Mouse (Mus musculus) liver, adult 2 months (tissue): ENCODE measurements at regions not wholly inside any gene's neighbourhood (a gene's known extent, or its start where the extent isn't known, plus 50 kb on each side); places are given as distances from the start of the nearest gene placed in this dataset.

Experiments
- DNase-seq: peaks from one replicate; pipeline ENCODE4 v3.0.0-alpha.2; 2011; ENCODE audit warnings: low read depth, low spot score; ENCODE audit errors: extremely low read depth
- H3K27ac ChIP-seq: fragments of 200-500 bp; replicated peaks from 2 replicates; pipeline ENCODE4 v1.5.1; 2012; ENCODE audit warnings: low read depth, mild to moderate bottlenecking, control low read depth, inconsistent platforms, low read length; ENCODE audit not compliant: insufficient read depth
- H3K27me3 ChIP-seq: fragments of 200-500 bp; 2 replicates; pipeline ENCODE4 v1.6.1; 2012; ENCODE audit warnings: mild to moderate bottlenecking, moderate library complexity, low read length, inconsistent platforms; ENCODE audit not compliant: control insufficient read depth, insufficient read depth
- H3K36me3 ChIP-seq: fragments of 200-500 bp; 2 replicates; pipeline ENCODE4 v1.6.1; 2012; ENCODE audit warnings: low read length, inconsistent platforms; ENCODE audit not compliant: control insufficient read depth, insufficient read depth
- H3K4me1 ChIP-seq: fragments of 200-500 bp; 2 replicates; pipeline ENCODE4 v1.6.1; 2011; ENCODE audit warnings: low read length; ENCODE audit not compliant: control insufficient read depth, insufficient read depth
- H3K4me3 ChIP-seq: fragments of 200-500 bp; 2 replicates; pipeline ENCODE4 v1.5.1; 2011; ENCODE audit warnings: low read depth, mild to moderate bottlenecking, control low read depth, low read length, moderate library complexity; ENCODE audit not compliant: insufficient read depth
- H3K79me2 ChIP-seq: fragments of 200-500 bp; 2 replicates; pipeline ENCODE4 v1.6.1; 2012; ENCODE audit warnings: inconsistent platforms, mild to moderate bottlenecking, low read length, moderate library complexity; ENCODE audit not compliant: control insufficient read depth, insufficient read depth
- H3K9ac ChIP-seq: fragments of 200-500 bp; 2 replicates; pipeline ENCODE4 v1.6.1; 2012; ENCODE audit warnings: low read depth, mild to moderate bottlenecking, control low read depth, inconsistent platforms, low read length
- CTCF ChIP-seq: fragments of 200-500 bp; IDR thresholded peaks from 2 replicates; pipeline ENCODE4 v1.5.1; 2011; ENCODE audit warnings: low read depth, low read length, control low read depth
- POLR2A ChIP-seq: fragments of 200-500 bp; IDR thresholded peaks from 2 replicates; pipeline ENCODE4 v1.6.1; 2011; ENCODE audit warnings: low read length, control low read depth; ENCODE audit not compliant: insufficient read depth; ENCODE audit errors: extremely low read depth
- WGBS: fragments of 180-500 bp; shearing (Covaris S2); methylation state at CpG from one replicate; pipeline ENCODE4 v1.1.7; 2018; 5-methylcytosine and 5-hydroxymethylcytosine counted together

DNA sequence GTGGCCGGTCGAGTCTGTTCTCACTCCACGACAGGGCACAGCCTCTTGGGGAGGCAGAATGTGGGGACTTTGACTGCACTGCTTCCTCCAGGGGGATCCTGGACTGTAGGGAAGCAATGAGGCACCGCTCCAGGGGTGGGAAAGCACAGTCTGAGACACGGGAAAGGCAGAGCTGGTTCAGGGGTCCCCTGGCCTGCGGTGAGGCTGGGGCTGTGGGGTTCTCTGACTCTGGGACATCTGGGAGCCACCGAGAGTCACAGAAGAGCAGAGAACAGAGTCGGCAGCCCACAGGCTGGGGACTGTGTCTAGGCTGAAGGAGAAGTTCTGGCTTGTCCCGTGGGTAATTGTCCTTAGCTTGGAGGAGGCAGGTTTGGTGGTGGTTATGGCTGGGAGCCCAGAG is 131.9 kb upstream of the Car8 start:
- H3K4me1 ChIP-seq: peaks cover 2% of the 10 kb centered on the region; the same call in 1 of the 2 replicates
- 82% methylated on average over 9 of the region's 9 CpGs for WGBS
- TF ChIP-seq POLR2A: no peak
- no peak for TF ChIP-seq CTCF
- H3K27ac ChIP-seq: no peak overlapping the region
- no peaks in the 10 kb centered on the region for H3K79me2 ChIP-seq
- H3K27me3 ChIP-seq: no peaks in the 10 kb centered on the region
- no peak overlapping the region for H3K9ac ChIP-seq
- H3K4me3 ChIP-seq: no peak overlapping the region
- no peak for DNase-seq
- H3K36me3 ChIP-seq: no peaks in the 10 kb centered on the region

DNA sequence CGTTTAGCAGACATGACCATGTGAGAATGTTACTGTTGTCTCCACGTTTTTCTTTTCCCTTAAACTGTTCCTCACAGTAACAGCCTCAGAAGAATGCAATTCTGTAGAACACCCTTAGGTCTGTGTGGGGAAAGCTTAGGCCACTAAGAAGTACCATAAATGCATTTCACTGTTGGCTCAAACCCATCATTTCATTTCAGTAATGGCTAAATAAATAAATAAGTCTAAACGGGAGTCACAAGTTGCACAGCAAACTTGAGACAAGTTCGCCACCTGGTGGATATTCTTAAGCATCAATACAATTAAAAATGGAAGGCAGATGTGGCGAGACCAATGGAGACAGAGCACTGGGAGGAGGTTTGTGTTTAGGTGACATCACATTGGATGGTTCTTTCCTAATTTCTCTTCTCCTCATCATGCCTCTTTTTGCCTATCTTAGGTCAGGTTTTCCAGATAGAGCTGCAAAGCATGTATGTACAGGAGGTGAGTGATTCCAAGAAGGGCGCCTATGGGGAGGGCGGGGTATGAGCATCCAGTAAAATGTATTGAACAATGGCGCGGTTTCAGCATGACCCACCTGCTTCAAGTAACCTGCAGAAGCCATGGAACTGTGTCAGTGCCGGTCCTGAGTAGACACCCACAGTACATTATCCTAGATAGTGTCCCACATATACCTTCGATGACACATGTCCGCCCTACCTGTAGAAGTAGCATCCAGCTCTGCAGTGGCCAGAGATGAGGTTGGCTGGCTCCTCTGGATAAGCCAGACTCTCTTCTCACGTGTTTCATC is 128.8 kb upstream of the Car8 start:
- peak; percentile 70 for DNase-seq
- 55% methylated on average over 13 of the region's 13 CpGs for WGBS
- Histone ChIP-seq H3K4me3 (no peak overlapping the region), H3K9ac (no peak overlapping the region), H3K4me1 (peaks cover 2% of the 10 kb centered on the region; the same call in 1 of the 2 replicates), H3K79me2 (no peaks in the 10 kb centered on the region), H3K36me3 (no peaks in the 10 kb centered on the region), H3K27me3 (no peaks in the 10 kb centered on the region), H3K27ac (no peak overlapping the region)
- no peak for TF ChIP-seq POLR2A
- no peak for TF ChIP-seq CTCF

DNA sequence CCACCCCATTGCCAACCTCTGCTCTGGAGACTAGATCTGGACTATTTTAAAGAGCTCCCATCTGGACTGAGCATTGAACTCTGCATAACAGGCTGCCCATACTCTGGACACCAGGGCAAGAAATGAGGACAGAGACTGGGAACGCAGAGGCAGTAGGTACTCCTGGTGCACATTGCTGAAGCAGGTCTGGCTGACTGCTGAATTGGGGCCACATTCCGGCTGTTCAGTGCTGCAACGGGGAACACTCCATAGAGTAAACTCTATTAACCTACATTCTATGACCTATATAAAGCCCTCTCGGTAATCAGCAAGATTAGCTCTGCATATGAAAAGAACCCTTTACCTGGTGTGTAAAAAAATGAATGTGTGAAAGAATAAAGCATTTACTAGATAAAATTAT is 128.1 kb upstream of the Car8 start:
- H3K27ac ChIP-seq: no peak overlapping the region
- DNase-seq: peak; percentile 46
- H3K79me2 ChIP-seq: no peaks in the 10 kb centered on the region
- H3K36me3 ChIP-seq: no peaks in the 10 kb centered on the region
- no peak overlapping the region for H3K9ac ChIP-seq
- no peaks in the 10 kb centered on the region for H3K27me3 ChIP-seq
- no peak overlapping the region for H3K4me3 ChIP-seq
- whole genome bisulfite sequencing: 63% methylated on average over 4 of the region's 4 CpGs
- no peak for TF ChIP-seq CTCF
- no peak for TF ChIP-seq POLR2A
- H3K4me1 ChIP-seq: peaks cover 8% of the 10 kb centered on the region; the same call in 1 of the 2 replicates

DNA sequence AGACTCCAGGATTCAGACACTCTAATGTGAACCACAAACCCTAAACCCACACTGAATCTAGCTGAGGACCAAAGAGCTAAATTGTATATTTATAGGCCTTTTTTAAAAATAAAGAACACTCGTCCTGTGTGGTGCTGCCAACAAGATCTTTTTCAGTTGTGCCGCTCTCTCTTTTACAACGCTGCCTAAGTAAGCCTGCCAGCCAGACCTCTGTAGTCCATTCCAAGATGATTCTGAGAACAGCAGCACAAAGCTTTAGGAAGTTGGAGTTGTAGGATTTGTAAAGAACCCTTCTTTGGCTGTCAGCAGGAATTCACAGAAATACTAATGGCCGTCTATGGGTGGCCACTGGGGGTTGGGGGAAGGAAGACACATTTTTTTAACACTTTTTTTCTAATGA is 123.6 kb upstream of the Car8 start:
- H3K27me3 ChIP-seq: no peaks in the 10 kb centered on the region
- peaks cover 20% of the 10 kb centered on the region; the same call in 1 of the 2 replicates for H3K4me1 ChIP-seq
- no peaks in the 10 kb centered on the region for H3K36me3 ChIP-seq
- H3K27ac ChIP-seq: peak overlapping the region; percentile 88
- 20% methylated on average over 4 of the region's 4 CpGs for WGBS
- H3K79me2 ChIP-seq: no peaks in the 10 kb centered on the region
- DNase-seq: no peak
- TF ChIP-seq CTCF (no peak), POLR2A (no peak)
- H3K9ac ChIP-seq: no peak overlapping the region
- no peak overlapping the region for H3K4me3 ChIP-seq

DNA sequence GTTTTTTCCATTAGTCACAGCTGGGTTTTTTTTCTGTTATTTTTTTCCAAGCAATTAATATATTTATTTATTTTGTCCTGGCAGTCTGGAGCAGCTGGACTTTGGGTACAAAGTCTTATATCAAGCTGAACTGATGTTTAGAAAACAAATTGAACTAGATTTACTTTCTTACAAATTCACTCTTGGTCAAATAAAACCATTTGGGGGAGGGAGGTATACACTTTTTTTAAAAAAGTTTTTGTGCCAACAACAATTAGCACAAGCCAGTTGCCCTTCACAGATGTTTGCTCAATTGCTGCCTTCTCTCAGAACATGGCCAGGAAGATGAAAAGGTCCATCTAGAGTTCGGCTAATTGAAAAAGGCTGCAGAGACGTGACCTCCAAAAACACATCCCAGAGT is 123.1 kb upstream of the Car8 start:
- Histone ChIP-seq H3K27me3 (no peaks in the 10 kb centered on the region), H3K9ac (no peak overlapping the region), H3K36me3 (no peaks in the 10 kb centered on the region), H3K79me2 (no peaks in the 10 kb centered on the region), H3K27ac (peak overlapping the region; percentile 88), H3K4me1 (peaks cover 19% of the 10 kb centered on the region; the same call in 1 of the 2 replicates), H3K4me3 (peak overlapping the region; percentile 7; the same call in 1 of the 2 replicates)
- peak; percentile 98 for DNase-seq
- TF ChIP-seq POLR2A: no peak
- TF ChIP-seq CTCF: no peak
- WGBS: 28% methylated on average over 2 of the region's 2 CpGs

GRCm38 (mm10) chr4:8361305-8361704 is 122.5 kb upstream of the Car8 start:
- Histone ChIP-seq H3K4me1 (peaks cover 19% of the 10 kb centered on the region; the same call in 1 of the 2 replicates), H3K27ac (peak overlapping the region; percentile 82), H3K36me3 (no peaks in the 10 kb centered on the region), H3K27me3 (no peaks in the 10 kb centered on the region), H3K9ac (no peak overlapping the region), H3K4me3 (peak overlapping the region; percentile 7; the same call in 1 of the 2 replicates), H3K79me2 (no peaks in the 10 kb centered on the region)
- TF ChIP-seq POLR2A: no peak
- TF ChIP-seq CTCF: no peak
- peak; percentile 95 for DNase-seq
